Mouse (Mus musculus) urinary bladder, postnatal 36 days (tissue): ENCODE data around the gene Fkbp4.
A peak's percentile ranks its signal among the peaks of the same experiment; 100 is the strongest.
"Not testable (repeated sequence)": the region's sequence is repeated elsewhere in the genome, so short reads cannot be mapped to it uniquely, and the experiment has no call there.

Experiments
- DNase-seq, 2 experiments: peaks; one replicate each; pipeline ENCODE4 v3.0.0; 2022; ENCODE audit warnings: low spot score in 2 of 2, mixed read lengths in 1 of 2

Gene Fkbp4

DNA sequence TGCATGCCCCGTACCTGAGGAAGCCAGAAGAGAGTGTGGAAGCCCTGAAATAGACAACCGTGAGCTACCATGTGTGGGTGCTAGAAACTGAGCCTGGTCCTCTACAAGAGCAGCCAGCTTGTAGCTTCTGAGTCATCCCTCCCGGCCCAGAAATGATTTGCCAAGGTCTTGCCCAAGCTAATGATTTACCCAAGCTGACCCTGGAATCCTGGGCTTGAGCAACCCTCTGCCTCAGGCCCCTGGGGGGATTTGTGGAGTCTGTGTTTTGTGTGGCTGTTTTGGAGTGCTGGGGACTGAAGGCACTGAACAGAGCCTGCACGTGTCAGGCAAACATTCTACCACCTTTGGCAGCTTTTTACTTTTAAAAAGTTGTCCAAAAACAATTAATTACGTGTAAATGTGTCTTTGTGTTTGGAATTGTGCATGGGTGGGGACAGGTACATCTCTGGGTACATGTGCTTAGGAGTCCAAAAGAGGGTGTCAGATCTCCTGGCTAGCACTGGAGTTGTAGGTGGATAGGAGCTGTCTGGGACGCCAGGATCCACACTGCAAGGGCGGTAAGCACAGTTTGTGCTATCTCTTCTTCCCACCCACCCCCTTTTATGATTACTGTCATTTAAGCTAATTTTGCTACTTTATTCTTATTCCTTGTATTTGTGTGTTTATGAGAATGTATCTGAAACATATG, 40.8 kb downstream of the Fkbp4 start:
- DNase-seq: peak in 1 of 2 experiments; percentile 51

GRCm38 (mm10) chr6:128390683-128391082, 47.8 kb downstream of the Fkbp4 start:
- no peak for DNase-seq

GRCm38 (mm10) chr6:128389185-128389584, 49.3 kb downstream of the Fkbp4 start:
- no peak for DNase-seq

DNA sequence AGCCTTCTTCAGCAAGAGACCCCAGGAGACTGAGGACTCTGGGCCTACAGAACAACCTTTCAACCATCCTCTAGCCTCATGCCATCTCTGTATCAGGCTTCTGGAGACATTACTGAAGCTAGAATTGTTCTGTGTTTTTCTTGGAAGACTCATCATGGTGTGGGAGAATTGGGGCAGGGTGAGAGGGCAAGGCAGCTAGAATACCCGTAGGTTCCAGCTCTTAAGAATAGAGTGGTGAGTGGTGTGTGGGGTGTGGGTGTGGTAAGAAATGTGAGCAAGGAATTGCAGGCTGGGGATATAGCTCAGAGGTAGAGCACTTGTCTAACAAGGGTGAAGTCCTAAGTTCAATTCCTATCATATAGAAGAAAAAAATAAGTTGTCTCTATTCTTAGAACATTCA, 53.5 kb downstream of the Fkbp4 start:
- DNase-seq: no peak

DNA sequence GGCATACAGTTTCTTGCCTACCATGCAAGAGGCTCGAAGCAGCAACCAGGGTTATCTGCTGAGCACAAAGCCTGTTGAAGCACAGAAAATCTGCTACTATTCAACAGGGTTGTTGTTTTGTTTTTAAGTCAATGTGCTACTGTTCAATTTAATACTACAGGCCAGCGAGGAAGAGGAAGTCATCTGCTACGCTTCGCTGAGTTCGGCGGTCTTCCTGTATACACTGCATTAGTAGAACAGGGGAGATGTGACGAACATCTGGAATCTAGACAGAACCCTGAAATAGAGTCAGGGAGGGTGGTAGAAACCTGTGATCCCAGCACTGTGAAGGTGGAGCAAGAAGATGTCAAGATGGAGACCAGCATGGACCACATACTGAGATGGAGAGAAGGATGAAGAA, 54.7 kb downstream of the Fkbp4 start:
- no peak for DNase-seq

- no peak for DNase-seq
Measured at GRCm38 (mm10) chr6:128381254-128381653, 57.2 kb downstream of the Fkbp4 start.

GRCm38 (mm10) chr6:128380594-128381167, 57.8 kb downstream of the Fkbp4 start:
- not testable (repeated sequence) for DNase-seq
